21 mouse cellular contexts compared by ENCODE assay signal in the genomic region with DNA sequence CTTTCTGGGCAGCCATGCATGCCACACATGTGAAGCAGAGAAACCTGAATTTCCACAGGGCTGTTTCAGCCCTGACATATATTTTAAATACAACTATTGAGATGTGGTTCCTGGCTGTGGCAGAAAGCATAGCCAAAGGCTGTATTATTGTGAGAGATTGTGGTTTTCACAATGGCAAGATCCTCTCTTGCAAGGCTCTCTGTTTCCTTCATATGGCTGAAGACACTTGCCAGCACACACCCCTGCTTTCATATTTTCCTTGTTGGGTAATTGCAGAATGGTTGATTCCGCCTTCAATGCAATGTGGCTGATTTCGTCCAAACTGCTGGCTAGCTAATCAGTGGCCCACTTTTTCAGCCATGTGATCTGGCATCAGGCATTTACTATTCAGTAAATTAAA.
"Had no signal": no experiment of that assay in that cellular context is flagged by ENCODE, and none has a peak within 500 bp of the region (broad histone marks: within the 10 kb centered on the region; RNA-seq: fewer than 3 reads in every experiment).

No protein-coding gene starts in this region.

- H3K4me3 ChIP-seq: layer of hippocampus, adult 2 months; limb, embryonic 10.5 days; limb, embryonic 13.5 days; liver, embryonic 12.5 days; liver, embryonic 15.5 days; lung, embryonic 15.5 days; midbrain, embryonic 12.5 days; midbrain, embryonic 15.5 days; neural tube, embryonic 12.5 days; neural tube, embryonic 15.5 days had no signal

- H3K27ac ChIP-seq: kidney, postnatal 0 days; layer of hippocampus, adult 2 months; limb, embryonic 10.5 days; limb, embryonic 13.5 days; liver, embryonic 12.5 days; liver, embryonic 15.5 days; lung, embryonic 15.5 days; midbrain, embryonic 12.5 days; midbrain, embryonic 15.5 days; neural tube, embryonic 12.5 days; neural tube, embryonic 15.5 days had no signal

- H3K27me3 ChIP-seq: limb, embryonic 13.5 days; liver, embryonic 12.5 days; liver, embryonic 15.5 days; lung, embryonic 15.5 days; midbrain, embryonic 12.5 days; midbrain, embryonic 15.5 days; neural tube, embryonic 12.5 days; neural tube, embryonic 15.5 days had no signal

- H3K4me2 ChIP-seq: limb, embryonic 13.5 days; liver, embryonic 12.5 days; liver, embryonic 15.5 days; lung, embryonic 15.5 days; midbrain, embryonic 12.5 days; midbrain, embryonic 15.5 days; neural tube, embryonic 12.5 days; neural tube, embryonic 15.5 days had no signal

- DNase-seq: kidney, adult 18-20 months; kidney, postnatal 25 days; layer of hippocampus, adult 9-11 months; liver; lung, adult 18-20 months; lung, postnatal 10 days; lung, postnatal 36 days; thymus, adult 18-20 months; thymus, postnatal 36 days had no signal

- ATAC-seq: intestine, embryonic 16.5 days; liver, embryonic 12.5 days; midbrain, embryonic 15.5 days had no signal

- H3K4me1 ChIP-seq: limb, embryonic 10.5 days; limb, embryonic 13.5 days; liver, embryonic 12.5 days; liver, embryonic 15.5 days; lung, embryonic 15.5 days; midbrain, embryonic 12.5 days; midbrain, embryonic 15.5 days; neural tube, embryonic 12.5 days; neural tube, embryonic 15.5 days had no signal

- H3K9me3 ChIP-seq: limb, embryonic 10.5 days; limb, embryonic 13.5 days; liver, embryonic 12.5 days; liver, embryonic 15.5 days; lung, embryonic 15.5 days; midbrain, embryonic 12.5 days; midbrain, embryonic 15.5 days; neural tube, embryonic 12.5 days; neural tube, embryonic 15.5 days had no signal

- H3K36me3 ChIP-seq: limb, embryonic 10.5 days; limb, embryonic 13.5 days; liver, embryonic 12.5 days; liver, embryonic 15.5 days; lung, embryonic 15.5 days; midbrain, embryonic 12.5 days; midbrain, embryonic 15.5 days; neural tube, embryonic 12.5 days; neural tube, embryonic 15.5 days had no signal

- H3K9ac ChIP-seq: limb, embryonic 13.5 days; liver, embryonic 12.5 days; liver, embryonic 15.5 days; lung, embryonic 15.5 days; midbrain, embryonic 12.5 days; midbrain, embryonic 15.5 days; neural tube, embryonic 12.5 days; neural tube, embryonic 15.5 days had no signal
